Mouse (Mus musculus) lung, adult 2 months (tissue): Measurements from ENCODE around the gene Tjp1.

Source experiments
- CTCF ChIP-seq: fragments of 200-500 bp; IDR thresholded peaks from 2 replicates; pipeline ENCODE4 v1.5.1; 2011; ENCODE audit warnings: mild to moderate bottlenecking, low read length, control low read depth; ENCODE audit not compliant: insufficient read depth
- POLR2A ChIP-seq: fragments of 200-500 bp; IDR thresholded peaks from 2 replicates; pipeline ENCODE4 v1.6.1; 2011; ENCODE audit warnings: low read depth, mild to moderate bottlenecking, control low read depth, low read length, borderline replicate concordance; ENCODE audit errors: extremely low read depth

DNA sequence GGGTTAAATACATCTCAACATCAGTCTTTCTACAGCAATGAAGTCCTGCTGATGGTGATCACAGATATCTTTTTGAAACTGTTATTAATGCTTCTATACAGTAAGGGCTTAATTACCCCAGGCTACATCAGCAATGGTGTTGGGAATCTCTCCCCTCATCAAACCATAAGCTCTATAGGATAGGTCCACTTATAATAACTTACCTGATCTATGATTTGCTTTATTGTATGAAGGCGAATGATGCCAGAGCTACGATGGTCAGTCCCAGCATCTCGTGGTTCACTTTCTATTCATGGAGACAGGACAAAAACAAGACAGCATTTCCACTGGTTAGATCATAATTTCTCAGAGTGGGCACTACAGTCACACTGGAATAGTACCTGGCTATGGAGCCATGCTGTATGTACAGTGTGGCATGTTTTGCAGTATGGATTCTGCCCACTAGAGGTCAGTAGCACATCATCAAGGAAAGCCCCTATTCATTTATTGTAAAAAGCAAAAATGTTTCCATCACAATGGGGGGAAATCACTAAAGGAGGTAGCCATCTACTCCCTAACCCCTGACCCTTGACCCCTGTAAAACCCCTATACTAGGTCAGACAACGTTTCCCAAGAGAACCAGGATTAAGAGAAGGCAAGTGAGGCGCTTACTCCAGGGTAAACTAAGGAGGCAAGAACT, 208.4 kb downstream of the Tjp1 start:
- TF ChIP-seq CTCF = peak; percentile 36; the same call in 1 of the 2 replicates
- no peak for TF ChIP-seq POLR2A
